10 mouse cellular contexts compared by ENCODE assay signal in the genomic region with DNA sequence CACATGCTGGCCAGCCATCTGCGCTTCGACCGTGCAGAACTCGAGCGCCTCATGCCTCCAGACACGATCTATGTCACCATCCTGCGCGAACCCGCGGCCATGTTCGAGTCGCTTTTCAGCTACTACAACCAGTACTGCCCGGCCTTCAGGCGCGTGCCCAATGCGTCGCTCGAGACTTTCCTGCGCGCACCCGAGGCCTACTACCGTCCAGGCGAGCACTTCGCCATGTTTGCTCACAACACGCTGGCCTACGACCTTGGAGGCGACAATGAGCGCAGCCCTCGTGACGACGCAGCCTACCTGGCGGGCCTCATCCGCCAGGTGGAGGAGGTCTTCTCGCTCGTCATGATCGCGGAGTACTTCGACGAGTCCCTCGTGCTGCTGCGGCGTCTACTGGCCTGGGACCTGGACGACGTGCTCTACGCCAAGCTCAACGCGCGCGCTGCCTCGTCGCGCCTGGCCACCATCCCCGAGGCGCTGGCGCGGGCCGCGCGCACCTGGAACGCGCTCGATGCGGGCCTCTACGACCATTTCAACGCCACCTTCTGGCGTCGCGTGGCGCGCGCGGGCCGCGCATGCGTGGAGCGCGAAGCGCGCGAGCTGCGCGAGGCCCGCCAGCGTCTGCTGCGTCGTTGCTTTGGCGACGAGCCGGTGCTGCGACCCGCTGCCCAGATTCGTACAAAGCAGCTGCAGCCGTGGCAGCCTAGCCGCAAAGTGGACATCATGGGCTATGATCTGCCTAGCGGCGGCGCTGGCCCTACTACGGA. TPM values are rescaled to one million over a fixed set of nuclear protein-coding genes. Genes with fewer than 3 reads are reported as not detected.
DNase-seq lines count a peak whose midpoint lies in the region; ATAC-seq lines count a peak whose summit lies in the region.
"Had no signal": no experiment of that assay in that cellular context is flagged by ENCODE, and none has a peak within 500 bp of the region (broad histone marks: within the 10 kb centered on the region; RNA-seq: fewer than 3 reads in every experiment).

No protein-coding gene starts in this region.

- ATAC-seq in erythroblast, adult 5-6 weeks (replicated peaks; ENCODE audit: low FRiP score, poor library complexity, severe bottlenecking): no peak
- no peak for ATAC-seq in neural tube, embryonic 11.5 days (ENCODE audit: insufficient read depth, low FRiP score, low TSS enrichment)
- ATAC-seq in megakaryocyte-erythroid progenitor cell, adult 5-6 weeks (replicated peaks; ENCODE audit: low FRiP score, low TSS enrichment, poor library complexity, severe bottlenecking): no peak

- 36% methylated on average over 98 of the region's 98 CpGs for WGBS in neural tube, embryonic 11.5 days

- H3K4me1 ChIP-seq in erythroblast, embryonic 14.5 days (ENCODE audit: control insufficient read depth): peaks cover 9% of the 10 kb centered on the region
- H3K4me1 ChIP-seq in neural tube, embryonic 11.5 days (ENCODE audit: control insufficient read depth, insufficient read depth, low read length): no peaks in the 10 kb centered on the region

- no peaks in the 10 kb centered on the region for H3K36me3 ChIP-seq in erythroblast, embryonic 14.5 days (ENCODE audit: control insufficient read depth)
- H3K36me3 ChIP-seq in neural tube, embryonic 11.5 days (ENCODE audit: control insufficient read depth, insufficient read depth, low read length): peaks cover 8% of the 10 kb centered on the region; the same call in 1 of the 2 replicates

- H3K4me2 ChIP-seq in neural tube, embryonic 11.5 days (ENCODE audit: low read depth): peak overlapping the region; percentile 33

- H3K4me3 ChIP-seq in erythroblast, embryonic 14.5 days (replicated peaks): peak overlapping the region; percentile 22
- peak overlapping the region; percentile 20; the same call in 1 of the 2 replicates for H3K4me3 ChIP-seq in neural tube, embryonic 11.5 days (ENCODE audit: low read depth, low read length)

- peaks cover 16% of the 10 kb centered on the region for H3K9me3 ChIP-seq in erythroblast, embryonic 14.5 days (ENCODE audit: control insufficient read depth, low read length)
- H3K9me3 ChIP-seq in neural tube, embryonic 11.5 days (ENCODE audit: control insufficient read depth, low read length): no peaks in the 10 kb centered on the region

- no peak overlapping the region for H3K9ac ChIP-seq in neural tube, embryonic 11.5 days (ENCODE audit: low read length)

- peak; percentile 52 for DNase-seq in thymus, postnatal 0 days (ENCODE audit: low spot score)
- DNase-seq in thymus, postnatal 10 days (ENCODE audit: low spot score in 2 of 2): no peak
- peak; percentile 35 to 57 for DNase-seq in kidney, postnatal 4 days
- peak; percentile 62 for DNase-seq in neural tube, embryonic 11.5 days (ENCODE audit: low spot score)
- no peak for DNase-seq in cerebellum, adult 18-20 months

- H3K27ac ChIP-seq in neural tube, embryonic 11.5 days (ENCODE audit: low read depth, low read length): no peak overlapping the region

- H3K27me3 ChIP-seq in erythroblast, embryonic 14.5 days (ENCODE audit: control insufficient read depth): peaks cover 19% of the 10 kb centered on the region
- no peaks in the 10 kb centered on the region for H3K27me3 ChIP-seq in neural tube, embryonic 11.5 days (ENCODE audit: control insufficient read depth, insufficient read depth, low read length)

RNA-seq across cellular contexts. Expression of a gene that starts 9.0 kb away (rescaled TPM):
- polyA plus RNA-seq in erythroblast, embryonic 14.5 days (2012): not detected in 2 replicates
- total RNA-seq in erythroblast, adult 5-6 weeks (2015; ENCODE audit: low replicate concordance): not detected in 2 replicates
- not detected in 2 replicates for total RNA-seq in erythroblast, adult 5-6 weeks (2017; ENCODE audit: low replicate concordance)
- 0.36 and 0.44 TPM in 2 replicates for polyA plus RNA-seq in thymus, postnatal 0 days (2015; fragmentation: Nextera tagmentation; extraction: Ambion mirVana)
- polyA plus RNA-seq in neural tube, embryonic 11.5 days (2014; fragmentation: Nextera tagmentation; extraction: Ambion mirVana): 16.2 and 17.8 TPM in 2 replicates
- total RNA-seq in megakaryocyte-erythroid progenitor cell, adult 5-6 weeks (2014; fragmentation: Nextera tagmentation): not detected in 2 replicates
- not detected in 2 replicates for total RNA-seq in megakaryocyte-erythroid progenitor cell, adult 5-6 weeks (2017)
- polyA plus RNA-seq: C2C12 had no signal

RNA-seq across cellular contexts. Expression of a gene that starts 11.9 kb away (rescaled TPM):
- polyA plus RNA-seq in erythroblast, embryonic 14.5 days (2012): 23.0 and 27.9 TPM in 2 replicates
- 38.5 and 55.0 TPM in 2 replicates for total RNA-seq in erythroblast, adult 5-6 weeks (2015; ENCODE audit: low replicate concordance)
- total RNA-seq in erythroblast, adult 5-6 weeks (2017; ENCODE audit: low replicate concordance): 59.6 and 76.3 TPM in 2 replicates
- 294 and 319 TPM in 2 replicates for polyA plus RNA-seq in thymus, postnatal 0 days (2015; fragmentation: Nextera tagmentation; extraction: Ambion mirVana)
- 405 and 416 TPM in 2 replicates for polyA plus RNA-seq in neural tube, embryonic 11.5 days (2014; fragmentation: Nextera tagmentation; extraction: Ambion mirVana)
- 181 and 235 TPM in 2 replicates for total RNA-seq in megakaryocyte-erythroid progenitor cell, adult 5-6 weeks (2014; fragmentation: Nextera tagmentation)
- total RNA-seq in megakaryocyte-erythroid progenitor cell, adult 5-6 weeks (2017): 274 and 277 TPM in 2 replicates

RNA-seq across cellular contexts. Expression of a gene that starts 28.4 kb away (rescaled TPM):
- polyA plus RNA-seq in erythroblast, embryonic 14.5 days (2012): not detected in 2 replicates
- not detected in 2 replicates for total RNA-seq in erythroblast, adult 5-6 weeks (2015; ENCODE audit: low replicate concordance)
- total RNA-seq in erythroblast, adult 5-6 weeks (2017; ENCODE audit: low replicate concordance): not detected in 2 replicates
- not detected in 2 replicates for polyA plus RNA-seq in thymus, postnatal 0 days (2015; fragmentation: Nextera tagmentation; extraction: Ambion mirVana)
- not detected in 2 replicates for polyA plus RNA-seq in neural tube, embryonic 11.5 days (2014; fragmentation: Nextera tagmentation; extraction: Ambion mirVana)
- total RNA-seq in megakaryocyte-erythroid progenitor cell, adult 5-6 weeks (2014; fragmentation: Nextera tagmentation): not detected in 2 replicates
- not detected in 2 replicates for total RNA-seq in megakaryocyte-erythroid progenitor cell, adult 5-6 weeks (2017)
- polyA plus RNA-seq: C2C12; spleen, adult 2 months had no signal

RNA-seq across cellular contexts. Expression of a gene that starts 34.2 kb away (rescaled TPM):
- 2.6 and 2.7 TPM in 2 replicates for polyA plus RNA-seq in erythroblast, embryonic 14.5 days (2012)
- 7.7 and 8.1 TPM in 2 replicates for total RNA-seq in erythroblast, adult 5-6 weeks (2015; ENCODE audit: low replicate concordance)
- 5.3 and 7.0 TPM in 2 replicates for total RNA-seq in erythroblast, adult 5-6 weeks (2017; ENCODE audit: low replicate concordance)
- 8.3 and 9.8 TPM in 2 replicates for polyA plus RNA-seq in thymus, postnatal 0 days (2015; fragmentation: Nextera tagmentation; extraction: Ambion mirVana)
- polyA plus RNA-seq in neural tube, embryonic 11.5 days (2014; fragmentation: Nextera tagmentation; extraction: Ambion mirVana): 29.8 and 30.5 TPM in 2 replicates
- total RNA-seq in megakaryocyte-erythroid progenitor cell, adult 5-6 weeks (2014; fragmentation: Nextera tagmentation): 44.9 and 52.2 TPM in 2 replicates
- 10.1 and 12.4 TPM in 2 replicates for total RNA-seq in megakaryocyte-erythroid progenitor cell, adult 5-6 weeks (2017)

RNA-seq across cellular contexts. Expression of a gene that starts 42.2 kb away (rescaled TPM):
- not detected in 2 replicates for polyA plus RNA-seq in erythroblast, embryonic 14.5 days (2012)
- not detected in 2 replicates for total RNA-seq in erythroblast, adult 5-6 weeks (2015; ENCODE audit: low replicate concordance)
- total RNA-seq in erythroblast, adult 5-6 weeks (2017; ENCODE audit: low replicate concordance): not detected in 2 replicates
- polyA plus RNA-seq in thymus, postnatal 0 days (2015; fragmentation: Nextera tagmentation; extraction: Ambion mirVana): 29.1 and 30.5 TPM in 2 replicates
- 1.8 and 1.9 TPM in 2 replicates for polyA plus RNA-seq in neural tube, embryonic 11.5 days (2014; fragmentation: Nextera tagmentation; extraction: Ambion mirVana)
- total RNA-seq in megakaryocyte-erythroid progenitor cell, adult 5-6 weeks (2014; fragmentation: Nextera tagmentation): not detected in 2 replicates
- total RNA-seq in megakaryocyte-erythroid progenitor cell, adult 5-6 weeks (2017): not detected in 2 replicates

Comparison
In these comparisons a context has a peak if more than half of its experiments do, and no peak if none do; other contexts are left out.
1. DNase-seq: peak in thymus, postnatal 0 days (single experiment), kidney, postnatal 4 days (2 of 2) and neural tube, embryonic 11.5 days (single experiment); none in thymus, postnatal 10 days (0 of 2) and cerebellum, adult 18-20 months (0 of 2).
2. RNA of a gene that starts 9.0 kb away (polyA plus RNA-seq): 16.2 to 17.8 TPM in neural tube, embryonic 11.5 days; 0.36 to 0.44 TPM in thymus, postnatal 0 days and not detected in erythroblast, embryonic 14.5 days; every median in the first group is over 10 times any median in the second.
3. RNA of a gene that starts 11.9 kb away (polyA plus RNA-seq): 405 to 416 TPM in neural tube, embryonic 11.5 days and 294 to 319 TPM in thymus, postnatal 0 days; 23.0 to 27.9 TPM in erythroblast, embryonic 14.5 days; every median in the first group is over 10 times any median in the second.